Mouse (Mus musculus) lung, postnatal 0 days (tissue): ENCODE results near the gene Gm49378.

Experiments
- CTCF ChIP-seq: IDR thresholded peaks from 2 replicates; pipeline ENCODE4 v1.5.1; 2016; ENCODE audit warnings: antibody characterized with exemption, mild to moderate bottlenecking
- EP300 ChIP-seq: IDR thresholded peaks from 2 replicates; pipeline ENCODE4 v1.6.1; 2016; ENCODE audit warnings: antibody characterized with exemption, mild to moderate bottlenecking, control low read depth

DNA sequence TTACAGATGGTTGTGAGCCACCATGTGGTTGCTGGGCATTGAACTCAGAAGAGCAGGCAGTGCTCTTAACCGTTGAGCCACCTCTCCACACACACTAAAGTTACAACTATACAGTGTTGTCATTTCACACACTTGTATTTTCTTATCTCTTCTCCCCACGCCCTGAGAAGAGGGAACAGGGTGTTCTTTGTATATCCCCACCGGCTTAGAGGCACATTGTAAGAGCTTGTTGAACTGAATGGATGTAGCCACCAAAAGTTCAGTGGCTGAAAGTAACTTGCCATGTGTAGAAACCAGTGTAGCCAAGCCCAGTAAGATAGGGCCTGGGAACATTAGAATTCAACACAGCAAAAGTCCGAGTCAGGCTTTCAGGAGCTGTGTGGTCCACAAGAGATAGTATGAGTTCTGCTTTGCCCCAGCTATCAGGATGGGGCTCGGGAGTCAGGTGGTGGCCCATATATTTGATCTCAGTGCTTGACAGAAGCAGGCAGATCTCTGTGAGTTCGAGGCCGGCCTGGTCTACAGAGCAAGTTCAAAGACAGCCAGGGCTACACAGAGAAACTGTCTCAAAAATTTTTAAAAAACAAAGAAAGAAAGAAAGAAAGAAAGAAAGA, 23.0 kb downstream of the Gm49378 start:
- TF ChIP-seq CTCF (no peak), EP300 (peak; percentile 94)
